Mouse (Mus musculus) embryo, embryonic 11.5 days (tissue): Measurements from ENCODE around the gene Btbd16.

Experiments used
- DNase-seq: peaks from one replicate; pipeline ENCODE4 v3.0.0-alpha.2; 2012; ENCODE audit warnings: low read depth, low spot score

Gene Btbd16

GRCm38 (mm10) chr7:130770707-130771106, 3.2 kb upstream of the Btbd16 start:
- peak; percentile 59 for DNase-seq

GRCm38 (mm10) chr7:130773171-130773830, 568 bp upstream of the Btbd16 start:
- DNase-seq, result no peak

GRCm38 (mm10) chr7:130780866-130781419, 7.1 kb downstream of the Btbd16 start:
- no peak for DNase-seq

DNA sequence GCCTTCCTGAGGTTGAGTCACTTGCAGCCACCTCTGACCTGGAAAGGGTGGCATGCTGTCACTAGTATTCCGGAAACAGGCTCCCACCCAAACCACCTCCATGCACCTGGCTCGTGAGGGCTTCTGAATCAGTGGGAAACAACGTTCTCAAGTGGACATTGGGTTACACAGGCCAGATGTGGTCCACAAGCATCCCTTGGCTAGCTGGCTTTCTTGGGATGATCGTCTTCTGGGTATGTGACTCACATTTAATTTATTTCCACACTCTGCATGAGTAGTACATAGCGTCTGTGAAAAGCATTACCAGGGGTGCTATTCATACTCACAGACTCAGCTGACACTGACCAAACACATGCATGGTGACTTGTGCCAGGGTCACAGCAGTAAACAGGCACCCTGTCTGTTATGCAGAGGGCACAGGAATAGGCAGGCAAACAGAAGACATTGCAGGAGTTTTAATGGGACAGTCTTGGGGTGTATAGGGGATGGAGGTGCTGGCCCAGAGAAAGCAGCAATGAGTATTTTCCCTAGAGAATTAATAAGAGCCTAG, 8.7 kb downstream of the Btbd16 start:
- DNase-seq, result no peak

- no peak for DNase-seq
Observed at GRCm38 (mm10) chr7:130785923-130786575, 12.2 kb downstream of the Btbd16 start.

- no peak for DNase-seq
Observed at GRCm38 (mm10) chr7:130786708-130787107, 12.8 kb downstream of the Btbd16 start.

- no peak for DNase-seq
Observed at GRCm38 (mm10) chr7:130787537-130787936, 13.7 kb downstream of the Btbd16 start.

DNA sequence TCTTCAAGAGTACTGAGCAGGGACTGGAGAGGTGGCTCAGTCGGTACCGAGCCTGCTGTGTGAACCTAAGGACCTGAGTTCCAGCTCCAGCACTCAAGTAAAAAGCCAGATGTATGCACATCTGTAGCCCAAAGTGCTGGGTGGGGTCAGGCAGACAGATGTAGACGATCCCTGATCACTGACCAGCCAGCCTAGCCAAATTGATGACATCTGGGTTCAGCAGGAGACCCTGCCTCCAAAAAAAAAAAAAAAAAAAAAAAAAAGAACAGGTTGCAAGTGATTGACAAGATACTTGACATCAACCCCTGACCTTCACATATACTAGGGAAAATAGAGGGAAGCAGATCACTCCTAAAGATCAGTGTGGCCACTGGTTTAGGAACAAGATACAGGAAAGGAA, 15.1 kb downstream of the Btbd16 start:
- DNase-seq, result no peak

- no peak for DNase-seq
Observed at GRCm38 (mm10) chr7:130789456-130789855, 15.6 kb downstream of the Btbd16 start.

DNA sequence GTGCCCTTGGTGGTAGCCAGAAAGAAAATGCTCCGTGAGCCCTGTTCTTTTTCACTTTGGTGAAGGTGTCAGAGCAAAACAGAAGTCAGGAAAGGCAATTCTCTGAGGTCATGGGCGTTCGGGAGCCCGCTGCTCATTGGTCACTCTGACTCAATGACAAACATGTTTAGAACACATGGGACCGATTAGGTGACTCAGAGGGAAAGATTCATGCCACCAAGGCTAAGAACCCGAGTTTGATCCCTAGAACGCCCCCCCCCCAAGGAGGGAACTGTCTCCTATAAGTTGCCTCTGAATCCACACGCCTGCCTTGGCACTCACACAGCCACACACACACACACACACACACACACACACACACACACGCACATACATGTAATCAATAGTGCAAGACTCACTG, 19.8 kb downstream of the Btbd16 start:
- no peak for DNase-seq

DNA sequence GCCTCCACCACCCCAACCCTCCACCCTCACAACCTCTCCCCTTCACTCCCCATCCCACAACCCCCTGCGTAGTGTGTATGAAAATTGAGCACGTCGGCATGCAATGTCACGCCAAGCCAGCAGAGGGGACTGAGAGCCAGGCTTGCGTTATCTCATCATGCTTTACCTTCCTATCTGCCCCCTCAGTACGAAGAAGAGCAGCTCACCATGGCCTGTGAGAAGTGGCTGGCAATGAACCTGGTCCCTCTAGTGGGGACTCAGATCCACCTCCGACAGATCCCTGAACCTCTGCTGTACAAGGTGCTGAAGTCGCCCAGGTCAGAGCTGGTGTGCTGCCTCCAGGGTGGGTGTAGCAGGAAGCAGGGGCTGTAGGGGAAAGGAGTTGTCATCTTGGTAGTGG, 22.9 kb downstream of the Btbd16 start:
- DNase-seq, result no peak

GRCm38 (mm10) chr7:130797524-130797923, 23.7 kb downstream of the Btbd16 start:
- no peak for DNase-seq

GRCm38 (mm10) chr7:130799418-130799817, 25.5 kb downstream of the Btbd16 start:
- no peak for DNase-seq

GRCm38 (mm10) chr7:130800681-130801080, 26.8 kb downstream of the Btbd16 start:
- no peak for DNase-seq

GRCm38 (mm10) chr7:130801811-130802210, 27.9 kb downstream of the Btbd16 start:
- no peak for DNase-seq

DNA sequence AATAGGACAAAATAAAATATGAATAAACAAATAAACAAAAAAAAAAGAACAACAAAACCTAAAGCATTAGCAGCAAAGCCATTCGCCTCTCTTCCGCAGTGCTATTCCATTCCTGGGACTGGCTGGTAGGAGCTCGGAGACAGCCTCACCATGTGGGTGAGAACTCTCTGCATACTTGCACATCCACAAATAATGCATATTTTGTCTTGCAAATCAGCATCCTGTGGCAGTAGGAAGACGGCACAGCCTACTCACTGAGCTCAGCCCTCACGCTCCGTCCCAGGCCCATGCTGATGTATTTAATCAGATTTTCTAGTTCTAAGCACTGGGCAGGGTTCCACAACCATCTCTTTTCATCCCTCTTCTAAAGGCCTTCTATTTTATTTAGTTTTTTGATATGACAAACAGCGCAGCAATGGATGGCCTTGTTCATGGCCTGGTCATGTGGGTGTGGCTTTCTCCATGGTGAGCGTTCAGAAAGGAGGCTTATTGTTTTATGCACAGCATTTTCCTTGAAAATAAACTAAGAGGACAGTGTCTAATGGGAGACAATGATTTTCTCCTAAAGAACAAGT, 29.5 kb downstream of the Btbd16 start:
- no peak for DNase-seq

GRCm38 (mm10) chr7:130804991-130805390, 31.1 kb downstream of the Btbd16 start:
- no peak for DNase-seq

DNA sequence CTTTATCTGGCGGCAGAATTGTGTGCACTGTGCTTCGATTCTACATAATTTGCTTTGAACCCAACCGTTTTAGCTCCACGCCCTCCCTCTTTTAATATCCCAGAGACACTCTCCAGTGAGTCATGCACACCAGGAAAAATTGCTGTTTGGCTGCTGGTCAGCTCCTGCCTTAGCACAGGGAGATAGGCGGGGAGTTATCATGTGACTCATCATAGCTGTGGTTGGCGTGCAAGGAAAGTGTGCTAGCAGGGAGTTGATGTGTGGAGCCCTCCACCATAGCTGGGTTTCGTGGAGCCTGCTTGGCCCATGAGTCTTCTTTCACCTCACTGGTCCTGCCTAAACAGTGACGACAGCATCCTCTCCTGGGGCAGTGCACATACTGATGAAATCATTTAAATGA, 33.9 kb downstream of the Btbd16 start:
- no peak for DNase-seq

DNA sequence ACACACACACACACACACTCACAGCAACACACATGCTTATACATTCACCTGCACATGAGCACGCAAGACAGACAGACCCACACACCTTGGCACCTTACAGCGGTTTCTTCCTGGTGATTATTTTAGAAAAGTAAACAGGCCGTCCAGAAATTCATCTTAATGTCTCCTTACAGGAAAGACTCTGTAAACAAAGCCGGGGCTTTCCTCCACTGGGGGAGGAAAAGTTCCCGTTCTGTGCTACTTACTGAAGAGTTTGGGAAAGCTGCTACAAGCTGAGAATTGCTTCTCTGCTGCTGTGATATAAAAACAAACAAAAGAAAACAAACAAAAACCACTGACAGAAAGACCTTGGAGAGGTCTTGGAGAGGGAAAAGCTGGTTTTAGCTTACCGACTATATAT, 34.8 kb downstream of the Btbd16 start:
- no peak for DNase-seq

- DNase-seq, result no peak
Observed at GRCm38 (mm10) chr7:130810238-130810637, 36.4 kb downstream of the Btbd16 start.

- no peak for DNase-seq
Observed at GRCm38 (mm10) chr7:130812407-130812806, 38.5 kb downstream of the Btbd16 start.

DNA sequence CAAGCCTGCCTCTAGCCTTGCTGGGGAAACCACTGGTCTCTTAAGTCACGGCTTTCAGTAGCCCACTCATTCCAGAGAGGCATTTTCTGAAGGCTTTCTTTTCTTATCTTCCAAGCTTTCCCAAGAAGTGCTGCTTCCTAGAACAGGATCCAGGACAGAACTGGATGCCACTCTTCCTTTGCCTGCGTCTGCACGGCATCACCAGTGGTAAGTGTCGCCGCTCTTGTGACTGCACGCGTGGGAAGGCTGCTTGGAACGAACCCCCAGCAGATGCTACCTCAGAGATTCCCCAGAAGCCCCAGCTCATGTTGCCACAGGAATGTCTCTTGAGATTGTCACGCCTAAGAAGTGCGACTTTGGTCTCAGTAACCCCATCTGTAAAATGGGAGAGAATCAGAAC, 41.7 kb downstream of the Btbd16 start:
- no peak for DNase-seq

- DNase-seq, result no peak
Observed at GRCm38 (mm10) chr7:130816243-130816642, 42.4 kb downstream of the Btbd16 start.
